Mouse (Mus musculus): ENCODE data around the gene Olfr320. TPM values are rescaled to one million over a fixed set of nuclear protein-coding genes. Genes with fewer than 3 reads are reported as not detected.

The Olfr320 gene
- polyA plus RNA-seq, 1 experiment: not detected

Other genes with a start within 250 kb of the Olfr320 start
- not detected in 2 replicates for gene Gm12253, start 248.5 kb upstream of the Olfr320 start, polyA plus RNA-seq (2012; rRNA removed)
- not detected in 2 replicates for gene Lypd9, start 228.2 kb upstream of the Olfr320 start, polyA plus RNA-seq (2012; rRNA removed)
- gene Olfr30, start 218.8 kb upstream of the Olfr320 start, polyA plus RNA-seq (2012; rRNA removed): not detected in 2 replicates
- gene Olfr332, start 188.5 kb upstream of the Olfr320 start, polyA plus RNA-seq (2012; rRNA removed): not detected in 2 replicates
- not detected in 2 replicates for gene Olfr331, start 178.5 kb upstream of the Olfr320 start, polyA plus RNA-seq (2012; rRNA removed)
- gene Olfr330, start 146.3 kb upstream of the Olfr320 start, polyA plus RNA-seq (2012; rRNA removed): not detected in 2 replicates
- gene Olfr329-ps, start 134.7 kb upstream of the Olfr320 start, polyA plus RNA-seq (2012; rRNA removed): not detected in 2 replicates
- gene Olfr328, start 125.5 kb upstream of the Olfr320 start, polyA plus RNA-seq (2012; rRNA removed): not detected in 2 replicates
- not detected in 2 replicates for gene Olfr224, start 110.5 kb upstream of the Olfr320 start, polyA plus RNA-seq (2012; rRNA removed)
- gene Olfr325, start 103.4 kb upstream of the Olfr320 start, polyA plus RNA-seq (2012; rRNA removed): not detected in 2 replicates
- not detected in 2 replicates for gene Olfr324, start 86.0 kb upstream of the Olfr320 start, polyA plus RNA-seq (2012; rRNA removed)
- not detected in 2 replicates for gene 2210407C18Rik, start 65.0 kb upstream of the Olfr320 start, polyA plus RNA-seq (2012; rRNA removed)
- gene Olfr323, start 50.6 kb upstream of the Olfr320 start, polyA plus RNA-seq (2012; rRNA removed): not detected in 2 replicates
- not detected in 2 replicates for gene Trim58, start 40.6 kb upstream of the Olfr320 start, polyA plus RNA-seq (2012; rRNA removed)
- not detected in 2 replicates for gene Olfr322, start 22.3 kb upstream of the Olfr320 start, polyA plus RNA-seq (2012; rRNA removed)
- not detected in 2 replicates for gene Olfr319, start 18.1 kb downstream of the Olfr320 start, polyA plus RNA-seq (2012; rRNA removed)
- gene Olfr318, start 42.9 kb downstream of the Olfr320 start, polyA plus RNA-seq (2012; rRNA removed): not detected in 2 replicates
- gene Olfr317, start 58.1 kb downstream of the Olfr320 start, polyA plus RNA-seq (2012; rRNA removed): not detected in 2 replicates
- not detected in 2 replicates for gene Olfr316, start 71.6 kb downstream of the Olfr320 start, polyA plus RNA-seq (2012; rRNA removed)
- gene Olfr315, start 92.1 kb downstream of the Olfr320 start, polyA plus RNA-seq (2012; rRNA removed): not detected in 2 replicates
- gene Olfr314, start 101.9 kb downstream of the Olfr320 start, polyA plus RNA-seq (2012; rRNA removed): not detected in 2 replicates
- gene Fam183b, start 120.9 kb downstream of the Olfr320 start, polyA plus RNA-seq (2012; rRNA removed): 4.1 and 4.7 TPM in 2 replicates
- gene Olfr313, start 133.9 kb downstream of the Olfr320 start, polyA plus RNA-seq (2012; rRNA removed): 0.01 TPM in 1 of 2 replicates, not detected in the other
- gene Olfr312, start 148.1 kb downstream of the Olfr320 start, polyA plus RNA-seq (2012; rRNA removed): not detected in 2 replicates
- not detected in 2 replicates for gene Olfr311, start 158.2 kb downstream of the Olfr320 start, polyA plus RNA-seq (2012; rRNA removed)
- 9.9 and 14.3 TPM in 2 replicates for gene Gm12258, start 166.1 kb downstream of the Olfr320 start, polyA plus RNA-seq (2012; rRNA removed)
- gene 2810021J22Rik, start 186.1 kb downstream of the Olfr320 start, polyA plus RNA-seq (2012; rRNA removed): 4.6 and 4.9 TPM in 2 replicates
- gene Zfp39, start 223.1 kb downstream of the Olfr320 start, polyA plus RNA-seq (2012; rRNA removed): 3.0 and 5.1 TPM in 2 replicates
- not detected in 2 replicates for gene Btnl10, start 236.8 kb downstream of the Olfr320 start, polyA plus RNA-seq (2012; rRNA removed)

Measured in urinary bladder, adult 2 months (tissue).